Mouse (Mus musculus) kidney, embryonic 16.5 days (tissue): ENCODE data around the gene Me1. TPM values are rescaled to one million over a fixed set of nuclear protein-coding genes. Genes with fewer than 3 reads are reported as not detected.

ENCODE experiments used
- ATAC-seq: fragments of 200-750 bp; cut with Nextera tagmentation; 2 replicates; pipeline ENCODE4 v1.8.0; 2017; ENCODE audit warnings: moderate TSS enrichment; ENCODE audit not compliant: low FRiP score, low TSS enrichment
- H3K27ac ChIP-seq: fragments of 300-500 bp; sonication (generic); 2 replicates; pipeline ENCODE4 v1.5.1; 2014; ENCODE audit warnings: low read length
- H3K27me3 ChIP-seq: fragments of 300-500 bp; sonication (generic); 2 replicates; pipeline ENCODE4 v1.6.1; 2014; ENCODE audit warnings: low read length, control low read depth, mixed read lengths; ENCODE audit not compliant: insufficient read depth
- H3K36me3 ChIP-seq: fragments of 300-500 bp; sonication (generic); 2 replicates; pipeline ENCODE4 v1.6.1; 2014; ENCODE audit warnings: low read length, control low read depth, mixed read lengths; ENCODE audit not compliant: insufficient read depth
- H3K4me1 ChIP-seq: fragments of 300-500 bp; sonication (generic); 2 replicates; pipeline ENCODE4 v1.6.1; 2014; ENCODE audit warnings: low read length, control low read depth, mixed read lengths; ENCODE audit not compliant: insufficient read depth
- H3K4me2 ChIP-seq: fragments of 300-500 bp; sonication (generic); replicated peaks from 2 replicates; pipeline ENCODE4 v1.6.1; 2014; ENCODE audit warnings: low read depth, low read length
- H3K4me3 ChIP-seq: fragments of 300-500 bp; sonication (generic); 2 replicates; pipeline ENCODE4 v1.5.1; 2014; ENCODE audit warnings: mild to moderate bottlenecking, low read length
- H3K9ac ChIP-seq: fragments of 300-500 bp; sonication (generic); replicated peaks from 2 replicates; pipeline ENCODE4 v1.6.1; 2014; ENCODE audit warnings: low read length
- H3K9me3 ChIP-seq: fragments of 300-500 bp; sonication (generic); 2 replicates; pipeline ENCODE4 v1.6.1; 2016; ENCODE audit warnings: low read length, control low read depth
- WGBS: fragments of 180-500 bp; shearing (Covaris S2); extraction: QIAGEN DNeasy Blood & Tissue Kit; methylation state at CpG from one replicate; pipeline ENCODE4 v1.1.7; 2014; 5-methylcytosine and 5-hydroxymethylcytosine counted together
- polyA plus RNA-seq: library from polyadenylated mRNA; unstranded; fragments of >200 nt; fragmentation: Nextera tagmentation; extraction: Ambion mirVana; gene quantifications from 2 replicates; pipeline ENCODE4 v1.2.1, GENCODE M21; 2015

Gene Me1
- polyA plus RNA-seq, 1 experiment from 2014 or later: 16.1 TPM

DNA sequence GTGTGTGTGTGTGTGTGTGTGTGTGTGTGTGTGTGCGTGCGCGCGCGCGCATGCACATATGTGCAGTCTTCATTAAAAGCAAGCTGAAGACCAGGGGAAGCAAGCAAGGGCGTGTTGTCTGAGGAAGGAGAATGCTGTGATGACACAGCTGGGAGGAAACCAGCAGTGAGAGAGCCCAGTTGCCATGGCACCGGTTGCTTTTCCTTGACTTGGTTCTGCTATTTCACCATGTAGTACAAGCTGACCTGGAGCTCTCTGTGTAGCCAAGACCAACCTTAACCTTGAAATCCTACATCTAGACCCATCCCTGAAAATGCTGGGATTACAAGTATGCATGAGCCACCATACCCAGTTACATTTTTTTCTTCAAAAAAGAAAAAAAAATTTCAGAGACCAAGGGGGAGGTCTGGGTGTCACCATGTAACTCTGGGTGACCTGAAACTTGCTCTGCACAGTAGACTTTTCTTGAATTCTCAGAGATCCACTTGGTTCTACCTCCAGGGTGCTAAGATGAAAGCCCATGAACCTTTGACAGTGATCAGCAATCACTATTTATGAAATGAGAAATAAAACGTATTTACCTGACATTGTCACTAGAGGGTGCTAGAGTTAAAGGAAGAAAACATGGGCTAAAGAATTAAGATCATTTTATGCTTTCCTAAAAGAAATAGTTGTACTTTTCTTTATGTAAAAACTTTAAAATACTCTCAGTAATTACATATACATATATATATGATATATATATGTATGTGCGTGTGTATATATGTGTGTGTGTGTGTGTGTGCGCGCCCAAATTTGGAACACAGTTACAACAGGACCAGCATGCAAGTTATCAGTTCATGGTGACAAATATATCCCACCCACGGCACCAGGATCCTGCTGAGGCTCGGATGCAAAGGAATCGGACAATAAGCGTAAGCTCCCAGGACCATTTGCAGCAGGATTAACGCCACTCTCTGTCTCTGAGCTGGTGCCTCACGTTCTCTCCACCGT lies 102.8 kb downstream of the Me1 start:
- Histone ChIP-seq H3K4me2 (no peak overlapping the region), H3K4me1 (no peaks in the 10 kb centered on the region), H3K36me3 (no peaks in the 10 kb centered on the region), H3K9ac (no peak overlapping the region), H3K27me3 (no peaks in the 10 kb centered on the region), H3K4me3 (no peak overlapping the region), H3K9me3 (no peaks in the 10 kb centered on the region), H3K27ac (no peak overlapping the region)
- no peak for ATAC-seq
- WGBS: 80% methylated on average over 19 of the region's 19 CpGs

DNA sequence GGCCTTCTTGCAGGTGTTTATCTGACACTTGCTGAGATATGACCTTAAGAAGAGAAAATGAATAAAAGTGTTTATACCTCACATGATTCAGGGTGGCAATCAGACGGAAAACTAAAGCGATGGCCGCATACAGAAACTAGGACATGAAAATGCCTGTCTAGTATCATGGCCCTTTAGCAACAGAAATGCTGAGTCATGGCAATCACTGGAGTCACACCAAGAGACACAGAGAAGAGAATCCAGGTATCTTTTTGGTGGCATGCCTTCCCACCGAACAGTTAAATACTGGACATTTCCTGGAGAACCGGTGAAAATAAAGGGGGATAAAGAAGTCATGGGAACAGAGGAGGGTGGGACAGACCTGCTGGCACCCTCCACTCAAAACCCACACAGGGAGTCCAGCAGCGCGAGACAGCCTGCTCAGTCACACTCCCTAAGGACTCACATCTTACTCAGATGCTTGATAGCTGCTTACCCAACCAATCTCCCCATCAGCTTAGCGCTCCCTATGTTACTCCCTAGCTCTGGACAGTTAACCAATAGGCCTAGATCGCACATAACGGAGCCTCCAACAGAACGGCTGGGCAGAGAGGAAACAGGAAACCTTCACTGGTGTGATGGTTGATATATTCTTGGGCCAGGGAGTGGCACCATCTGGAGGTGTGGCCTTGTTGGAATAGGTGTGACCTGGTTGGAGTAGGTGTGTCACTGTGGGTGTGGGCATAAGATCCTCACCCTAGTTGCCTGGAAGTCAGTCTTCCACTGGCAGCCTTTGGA lies 108.5 kb downstream of the Me1 start:
- Histone ChIP-seq H3K4me2 (no peak overlapping the region), H3K4me3 (no peak overlapping the region), H3K4me1 (no peaks in the 10 kb centered on the region), H3K9me3 (no peaks in the 10 kb centered on the region), H3K36me3 (no peaks in the 10 kb centered on the region), H3K27ac (no peak overlapping the region), H3K9ac (no peak overlapping the region), H3K27me3 (no peaks in the 10 kb centered on the region)
- WGBS: 88% methylated on average over 11 of the region's 11 CpGs
- no peak for ATAC-seq

DNA sequence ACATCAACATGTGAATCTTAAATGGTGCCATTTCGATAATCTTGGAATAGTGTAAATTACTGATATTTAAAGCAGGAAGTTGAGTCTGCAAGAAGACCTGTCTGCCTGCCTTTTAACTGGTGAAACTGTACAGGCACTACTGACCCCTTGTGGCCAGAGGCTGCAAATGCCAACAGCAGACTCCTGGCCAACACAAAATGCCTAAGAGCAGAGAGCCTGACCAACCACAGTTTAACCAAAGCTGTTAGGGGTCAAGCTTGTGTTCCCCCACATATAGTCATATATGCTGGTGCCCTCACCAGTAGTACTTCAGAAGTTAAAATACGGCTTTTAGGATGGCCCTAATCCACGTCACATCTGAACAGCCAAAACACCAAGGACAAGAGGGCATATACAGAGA lies 112.0 kb downstream of the Me1 start:
- H3K4me3 ChIP-seq: no peak overlapping the region
- no peaks in the 10 kb centered on the region for H3K27me3 ChIP-seq
- no peaks in the 10 kb centered on the region for H3K4me1 ChIP-seq
- no peak overlapping the region for H3K9ac ChIP-seq
- H3K27ac ChIP-seq: no peak overlapping the region
- 61% methylated on average over 3 of the region's 3 CpGs for WGBS
- peak; percentile 63; the same call in 1 of the 2 replicates for ATAC-seq
- H3K9me3 ChIP-seq: no peaks in the 10 kb centered on the region
- H3K36me3 ChIP-seq: no peaks in the 10 kb centered on the region
- no peak overlapping the region for H3K4me2 ChIP-seq

DNA sequence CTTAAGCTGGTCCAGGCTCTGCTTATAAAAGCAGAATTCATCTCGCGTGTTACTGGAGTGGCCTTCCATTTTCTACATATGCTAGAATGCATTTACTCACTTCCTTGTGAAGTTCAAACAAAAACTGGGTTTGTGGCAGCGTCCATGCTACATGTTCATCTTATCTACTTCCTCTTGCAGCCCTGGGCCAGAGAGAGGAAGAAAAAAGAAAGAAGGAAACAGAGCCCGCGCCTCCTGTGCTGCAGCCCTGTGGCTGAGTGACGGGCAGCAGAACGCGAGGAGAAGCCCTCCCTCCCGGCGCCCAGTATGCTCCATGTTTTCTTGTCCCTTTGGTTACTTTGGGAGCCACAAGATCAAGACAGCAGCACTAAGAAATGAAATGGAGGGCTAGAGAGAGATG lies 116.1 kb downstream of the Me1 start:
- H3K36me3 ChIP-seq: no peaks in the 10 kb centered on the region
- WGBS: 75% methylated on average over 10 of the region's 10 CpGs
- 0 out of 2 replicates have a peak, but pooled peaks cover 2% of the 10 kb centered on the region for H3K9me3 ChIP-seq
- H3K4me2 ChIP-seq: no peak overlapping the region
- no peaks in the 10 kb centered on the region for H3K27me3 ChIP-seq
- no peak for ATAC-seq
- no peak overlapping the region for H3K27ac ChIP-seq
- no peak overlapping the region for H3K4me3 ChIP-seq
- H3K4me1 ChIP-seq: no peaks in the 10 kb centered on the region
- H3K9ac ChIP-seq: no peak overlapping the region

DNA sequence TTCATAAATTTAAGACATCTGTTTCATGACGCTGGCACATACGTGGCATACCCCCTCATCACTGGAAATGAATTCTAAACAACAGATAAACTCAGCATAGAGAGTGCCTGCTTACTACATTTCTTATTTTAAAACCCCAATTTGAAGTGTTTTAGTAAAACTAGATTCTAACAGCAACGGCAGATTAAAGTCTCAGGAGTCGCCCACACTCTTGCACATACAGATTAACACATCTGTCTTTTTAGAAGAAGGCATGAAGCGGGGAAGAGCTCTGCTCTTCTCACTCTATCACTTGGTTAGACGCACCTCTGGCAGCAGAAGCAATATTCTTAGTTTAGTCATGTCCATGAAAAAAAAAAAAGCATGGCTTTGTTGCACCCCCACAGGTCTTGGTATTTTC lies 120.6 kb downstream of the Me1 start:
- Histone ChIP-seq H3K9me3 (0 out of 2 replicates have a peak, but pooled peaks cover 2% of the 10 kb centered on the region), H3K4me3 (no peak overlapping the region), H3K4me2 (no peak overlapping the region), H3K36me3 (no peaks in the 10 kb centered on the region), H3K27me3 (no peaks in the 10 kb centered on the region), H3K4me1 (peaks cover 8% of the 10 kb centered on the region), H3K27ac (no peak overlapping the region), H3K9ac (no peak overlapping the region)
- ATAC-seq: no peak
- WGBS: 89% methylated on average over 6 of the region's 6 CpGs

DNA sequence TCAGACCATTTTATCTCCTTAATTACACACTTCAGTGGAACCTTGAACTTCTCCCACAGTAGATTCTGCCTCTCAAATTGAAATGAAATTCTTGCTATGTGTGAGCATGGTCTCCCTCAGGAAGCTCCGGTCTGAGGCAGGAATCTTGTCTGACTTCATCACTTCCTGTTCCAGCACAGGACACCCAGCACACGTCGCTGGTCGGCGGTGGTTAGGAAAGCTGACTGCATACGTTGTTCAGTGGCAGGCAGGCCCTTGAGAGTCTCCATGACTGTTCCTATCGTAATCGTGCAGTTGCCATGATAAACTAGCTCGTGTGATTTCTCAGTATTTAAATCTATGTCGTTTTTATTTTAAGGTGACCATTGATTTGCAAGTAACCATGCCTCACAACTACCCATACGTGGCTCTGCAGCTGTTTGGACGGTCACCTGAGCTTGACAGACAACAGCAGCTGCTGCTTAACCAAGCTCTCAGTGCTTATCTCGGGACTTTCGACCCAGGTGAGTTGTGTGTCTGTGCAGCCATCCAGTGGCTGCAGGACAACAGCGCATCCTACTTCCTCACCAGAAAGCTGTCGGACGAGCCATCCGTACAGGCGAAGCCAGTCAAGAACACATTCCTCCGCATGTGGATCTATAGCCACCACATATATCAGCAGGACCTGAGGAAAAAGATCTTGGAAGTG lies 122.0 kb downstream of the Me1 start:
- no peak for ATAC-seq
- Histone ChIP-seq H3K4me2 (no peak overlapping the region), H3K36me3 (peaks cover 6% of the 10 kb centered on the region; the same call in 1 of the 2 replicates), H3K9me3 (0 out of 2 replicates have a peak, but pooled peaks cover 2% of the 10 kb centered on the region), H3K27ac (no peak overlapping the region), H3K4me1 (peaks cover 9% of the 10 kb centered on the region), H3K9ac (no peak overlapping the region), H3K27me3 (no peaks in the 10 kb centered on the region), H3K4me3 (no peak overlapping the region)
- WGBS: 71% methylated on average over 20 of the region's 20 CpGs

DNA sequence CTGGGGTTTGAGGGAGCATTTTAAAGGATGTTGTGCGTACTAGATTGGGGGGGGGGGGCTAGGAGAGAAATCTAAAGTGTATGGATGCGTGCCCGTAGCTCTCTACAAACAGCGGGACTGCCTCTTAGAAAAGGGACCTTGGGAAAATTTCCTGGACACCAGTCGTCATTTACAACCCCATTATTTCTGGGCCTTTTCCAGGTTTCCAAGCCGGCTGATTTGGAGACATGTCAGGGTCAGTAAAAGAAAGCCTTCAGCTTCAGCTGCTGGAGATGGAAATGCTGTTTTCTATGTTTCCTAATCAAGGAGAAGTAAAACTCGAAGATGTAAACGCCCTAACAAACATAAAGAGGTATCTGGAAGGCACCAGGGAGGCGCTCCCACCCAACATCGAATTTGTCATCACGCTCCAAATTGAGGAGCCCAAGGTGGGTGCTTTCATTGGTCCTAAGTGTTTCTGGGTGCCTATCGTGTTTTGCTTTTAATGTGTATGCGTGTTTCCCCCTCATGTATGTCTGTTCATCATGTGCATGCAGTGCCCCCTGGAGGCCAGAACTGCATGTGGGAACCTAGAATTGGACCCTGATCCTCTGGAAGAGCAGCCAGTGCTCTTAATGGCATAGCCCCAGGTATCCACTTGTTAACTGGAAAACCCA lies 123.0 kb downstream of the Me1 start:
- H3K9ac ChIP-seq: peak overlapping the region; percentile 70; the same call in 1 of the 2 replicates
- H3K36me3 ChIP-seq: peaks cover 7% of the 10 kb centered on the region; the same call in 1 of the 2 replicates
- H3K4me3 ChIP-seq: peak overlapping the region; percentile 87
- no peaks in the 10 kb centered on the region for H3K9me3 ChIP-seq
- H3K27me3 ChIP-seq: no peaks in the 10 kb centered on the region
- H3K4me2 ChIP-seq: peak overlapping the region; percentile 93
- no peak overlapping the region for H3K27ac ChIP-seq
- no peak for ATAC-seq
- 8% methylated on average over 13 of the region's 13 CpGs for WGBS
- peaks cover 9% of the 10 kb centered on the region for H3K4me1 ChIP-seq

DNA sequence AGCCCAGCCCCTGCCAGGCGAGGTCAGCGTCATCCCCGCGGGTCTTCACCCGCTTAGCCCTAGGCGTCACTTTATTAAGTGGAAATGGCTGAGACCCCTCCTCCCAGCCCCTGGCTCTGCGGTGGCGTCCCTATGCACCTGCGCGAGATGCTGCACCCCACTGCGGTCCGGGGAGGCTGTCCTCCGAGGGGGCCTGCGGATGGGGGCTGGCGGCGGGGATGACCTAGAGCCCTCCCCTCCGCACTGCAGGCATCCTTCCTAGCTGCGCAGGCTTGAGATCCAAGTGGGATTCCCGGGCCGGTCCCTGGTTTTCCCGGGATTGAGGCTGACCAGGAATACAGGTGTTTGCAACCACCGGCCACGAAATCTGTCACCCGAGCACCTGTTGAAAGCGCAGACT lies 123.6 kb downstream of the Me1 start:
- 1% methylated on average over 25 of the region's 25 CpGs for whole genome bisulfite sequencing
- Histone ChIP-seq H3K36me3 (peaks cover 7% of the 10 kb centered on the region; the same call in 1 of the 2 replicates), H3K4me2 (peak overlapping the region; percentile 93), H3K9me3 (no peaks in the 10 kb centered on the region), H3K4me3 (peak overlapping the region; percentile 87), H3K9ac (peak overlapping the region; percentile 70), H3K27me3 (no peaks in the 10 kb centered on the region), H3K27ac (no peak overlapping the region), H3K4me1 (peaks cover 9% of the 10 kb centered on the region)
- ATAC-seq: no peak

DNA sequence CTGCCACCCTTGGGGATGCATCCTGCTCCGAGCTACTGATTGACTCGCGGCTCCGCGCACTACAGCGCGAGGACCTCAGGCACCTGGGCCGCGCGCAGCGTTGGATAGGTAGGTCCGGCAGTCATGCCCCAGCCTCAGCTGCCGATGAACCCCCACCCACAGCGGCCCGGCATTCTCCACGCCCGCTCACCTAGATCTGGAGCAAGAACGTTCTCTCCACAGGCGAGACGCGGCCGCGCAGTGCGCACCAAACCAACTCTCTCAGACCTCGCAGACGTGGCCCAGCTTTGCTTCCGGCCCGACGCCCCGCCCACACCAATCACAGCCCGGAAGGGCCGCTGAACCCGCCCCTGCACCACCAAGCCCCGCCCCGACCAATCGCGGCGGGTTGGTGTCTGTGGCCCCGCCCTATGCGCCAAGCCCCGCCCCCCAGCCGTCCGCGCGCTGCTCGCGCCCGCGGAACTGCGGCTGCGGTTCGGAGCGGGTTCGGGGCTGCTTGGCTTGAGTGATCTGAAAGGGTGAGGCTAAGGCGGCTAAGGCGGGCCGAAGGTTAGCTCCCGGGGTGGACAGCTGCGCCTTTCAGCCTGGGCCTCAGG lies 124.1 kb downstream of the Me1 start, which contains the start of the genes Pgm3 and Rwdd2a:
Pgm3 (minus strand) TSS at position 303 of the 596 bp plus-strand sequence.
Rwdd2a (plus strand) TSS at position 452 of the 596 bp plus-strand sequence.
- Histone ChIP-seq H3K9ac (peak within 1 kb of the TSS; percentile 84), H3K27ac (peak within 1 kb of the TSS; percentile 82), H3K4me2 (peak within 1 kb of the TSS; percentile 93), H3K36me3 (peaks cover 10% of the 10 kb centered on the region; the same call in 1 of the 2 replicates), H3K27me3 (no peaks in the 10 kb centered on the region), H3K4me3 (peak within 1 kb of the TSS; percentile 87), H3K4me1 (peaks cover 9% of the 10 kb centered on the region), H3K9me3 (no peaks in the 10 kb centered on the region)
- peak; percentile 98 for ATAC-seq
- WGBS: under 1% methylated on average over 59 of the region's 59 CpGs
